Mouse (Mus musculus): Measurements from ENCODE around the gene Asb11. TPM values are rescaled to one million over a fixed set of nuclear protein-coding genes. Genes with fewer than 3 reads are reported as not detected.

Asb11 gene
- total RNA-seq, 2 experiments from 2014 or later: 10.2 to 25.5 TPM

DNA sequence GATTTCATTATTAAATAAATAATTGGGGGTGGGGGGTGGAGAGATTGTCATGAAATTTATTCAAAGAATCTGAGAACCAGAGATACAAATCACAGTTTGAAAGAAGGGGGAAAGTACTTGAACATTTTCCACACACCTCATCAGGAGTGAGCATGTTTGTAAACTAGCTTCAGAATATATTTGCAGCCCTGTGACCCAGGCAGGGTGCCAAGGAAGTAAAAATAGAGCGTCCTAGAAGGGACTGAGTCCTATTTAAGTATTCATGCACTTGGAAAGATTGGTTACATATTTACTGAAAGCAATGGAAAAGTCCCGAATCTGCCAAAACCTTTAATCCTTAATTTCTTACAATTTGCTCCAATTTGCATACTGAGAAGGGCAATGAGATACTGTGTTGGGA, 3.3 kb downstream of the Asb11 start:
- DNase-seq: peak; percentile 37
- intact Hi-C loops (cut with DNase I; ENCODE audit: low total_unique reads): no loop called here

DNA sequence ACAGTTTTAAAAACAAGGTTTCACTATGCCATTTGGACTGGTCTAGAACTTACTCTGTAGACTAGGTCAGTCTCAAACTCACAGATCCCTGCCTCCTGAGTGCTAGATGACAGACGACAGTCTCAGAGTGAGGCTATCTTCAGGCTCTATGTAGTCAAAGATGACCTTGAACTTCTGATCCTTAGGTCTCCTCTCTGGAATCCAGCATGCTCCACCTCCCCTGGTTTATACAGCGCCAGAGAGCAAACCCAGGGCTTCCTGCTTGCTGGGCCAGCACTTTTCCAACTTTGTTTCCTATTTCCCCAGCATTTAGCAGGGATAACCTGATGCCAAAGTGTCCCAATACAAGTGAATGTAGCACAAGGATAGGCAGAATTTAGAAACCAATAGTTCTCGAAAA, 3.9 kb downstream of the Asb11 start:
- no peak for DNase-seq
- intact Hi-C loops (cut with DNase I; ENCODE audit: low total_unique reads): no loop called here

DNA sequence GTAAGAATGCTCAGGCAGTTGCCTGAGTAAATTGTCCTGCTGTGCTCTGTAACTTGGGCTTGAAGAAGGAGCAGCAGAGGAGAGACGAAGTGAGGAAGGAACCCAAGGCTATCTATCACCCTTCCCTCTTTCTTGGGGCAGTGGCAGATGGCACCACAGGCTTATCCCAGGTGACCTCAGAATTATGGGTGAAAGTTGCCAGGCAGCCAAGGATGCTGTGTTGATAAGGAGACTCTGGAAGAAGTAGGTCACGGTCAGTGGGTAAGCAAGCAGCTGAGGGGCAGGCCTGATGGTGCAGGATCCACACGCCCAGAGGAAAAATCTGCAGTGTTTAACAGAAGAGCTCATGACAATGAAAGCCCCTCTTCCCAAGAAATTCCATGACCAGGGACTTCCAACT, 4.5 kb downstream of the Asb11 start:
- no peak for DNase-seq
- intact Hi-C loops (cut with DNase I; ENCODE audit: low total_unique reads): no loop called here

DNA sequence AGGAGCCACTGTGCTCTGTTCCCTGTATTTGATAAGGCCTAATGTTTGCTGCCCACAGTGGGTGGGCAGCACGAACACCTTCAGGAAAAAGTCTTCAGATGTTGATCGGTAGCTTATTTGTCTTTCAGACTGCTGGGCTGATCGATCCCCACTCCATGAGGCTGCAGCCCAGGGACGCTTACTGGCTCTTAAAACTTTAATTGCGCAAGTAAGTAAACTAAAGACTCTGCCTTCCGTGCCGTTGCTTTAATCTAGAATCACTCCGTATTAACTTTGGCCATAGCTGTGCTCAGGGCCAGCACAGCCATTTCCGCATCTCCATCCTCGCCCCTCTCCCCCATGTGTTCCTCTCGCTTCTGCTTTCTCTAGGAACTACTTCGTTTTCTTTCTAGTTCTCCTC, 8.8 kb downstream of the Asb11 start:
- DNase-seq: no peak
- intact Hi-C loops (cut with DNase I; ENCODE audit: low total_unique reads): no loop called here

DNA sequence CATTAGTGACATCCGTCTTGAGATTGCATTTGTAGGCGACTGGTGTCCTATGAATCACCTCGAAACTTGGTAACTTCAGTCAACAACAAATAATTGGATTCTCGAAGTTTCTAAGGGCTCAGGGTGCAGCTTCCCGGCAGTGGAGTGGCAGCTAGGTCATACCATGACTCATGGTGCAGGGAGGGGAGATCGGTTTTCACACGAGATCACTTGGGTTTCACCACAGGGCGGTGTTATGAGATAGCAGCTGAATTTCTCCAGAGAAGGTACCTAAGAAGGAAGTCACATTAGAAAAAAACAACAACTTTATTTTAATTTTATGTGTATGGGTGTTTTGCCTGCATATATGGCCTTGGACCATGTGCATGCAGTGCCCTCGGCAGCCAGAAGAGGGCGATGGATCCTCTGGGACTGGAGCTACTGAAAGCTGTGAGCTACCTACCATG, 9.3 kb downstream of the Asb11 start:
- intact Hi-C loops (cut with DNase I; ENCODE audit: low total_unique reads): no loop called here
- no peak for DNase-seq

DNA sequence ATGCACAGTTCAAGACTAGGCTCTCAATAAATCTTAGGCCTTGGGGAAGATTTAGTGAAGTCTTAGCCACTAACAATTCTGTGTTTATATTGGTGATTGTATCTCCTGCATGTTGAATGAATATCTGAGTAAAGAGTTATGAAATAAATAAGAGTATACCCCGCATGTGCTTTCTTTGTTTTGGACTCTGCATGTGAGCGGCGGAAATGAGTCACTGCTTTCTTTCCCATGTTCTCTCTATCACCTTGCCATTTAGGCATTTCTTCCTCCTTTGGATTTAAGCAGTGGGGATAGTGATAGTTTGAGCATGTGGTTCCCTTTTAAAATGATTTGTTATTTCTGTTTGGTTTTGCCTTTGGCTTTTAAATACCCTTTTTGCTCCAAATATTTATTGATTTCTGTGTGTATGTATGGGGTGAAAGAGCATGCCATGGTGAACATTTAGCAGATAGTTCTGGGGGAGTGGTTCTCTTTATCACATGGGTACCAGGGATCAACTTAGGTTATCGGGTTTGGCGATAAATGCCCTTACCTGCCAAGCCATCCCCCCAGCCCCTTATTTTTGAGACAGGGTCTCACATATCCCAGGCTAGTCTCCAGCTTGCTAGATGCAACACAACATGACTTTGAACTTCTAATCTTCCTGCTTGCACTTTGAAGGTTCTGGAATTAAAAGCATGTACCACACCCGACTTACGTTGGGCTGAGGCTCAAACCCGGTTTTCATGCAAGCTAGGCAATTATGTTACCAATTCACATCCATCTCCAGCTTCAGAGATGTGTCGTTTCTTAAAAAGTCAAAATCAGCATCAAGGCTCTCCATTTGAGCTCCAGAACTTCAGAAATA, 10.3 kb downstream of the Asb11 start:
- no peak for DNase-seq
- intact Hi-C loops (cut with DNase I; ENCODE audit: low total_unique reads): no loop called here

DNA sequence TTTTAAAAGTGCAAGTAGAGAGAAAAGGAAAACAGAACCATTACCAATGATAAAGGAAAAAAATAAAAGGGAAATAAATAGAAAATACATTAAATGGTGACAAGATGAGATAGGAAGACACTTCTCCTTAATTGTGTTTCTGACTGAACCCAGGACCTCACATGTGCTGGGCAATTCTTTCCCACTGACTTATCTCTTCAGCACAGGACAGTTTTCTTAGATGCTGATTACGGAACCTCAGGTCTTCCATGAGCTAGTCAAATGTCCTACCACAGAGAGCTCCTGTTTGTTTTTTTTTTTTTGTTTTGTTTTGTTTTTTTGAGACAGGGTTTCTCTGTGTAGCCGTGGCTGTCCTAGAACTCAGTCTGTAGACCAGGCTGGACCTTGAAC, 10.9 kb downstream of the Asb11 start:
- intact Hi-C loops (cut with DNase I; ENCODE audit: low total_unique reads): no loop called here
- DNase-seq: no peak

DNA sequence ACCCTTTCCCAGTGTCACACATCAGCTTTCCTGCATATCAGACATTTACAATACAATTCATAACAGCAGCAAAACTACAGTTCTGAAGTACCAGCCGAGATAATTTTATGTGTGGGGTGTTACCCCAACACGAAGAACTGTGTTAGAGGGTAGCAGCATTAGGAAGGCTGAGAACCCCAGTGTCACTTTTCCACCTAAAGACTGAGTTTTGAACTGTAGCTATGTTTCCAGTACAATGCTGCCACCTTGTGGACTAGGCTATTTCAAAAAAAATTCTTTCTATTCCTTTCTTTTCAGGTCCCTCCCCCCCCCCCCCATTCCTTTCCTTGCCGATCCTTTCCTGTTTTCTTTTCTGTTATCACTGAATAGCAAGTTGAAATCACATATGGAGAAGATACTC, 12.4 kb downstream of the Asb11 start:
- DNase-seq: no peak
- intact Hi-C loops (cut with DNase I; ENCODE audit: low total_unique reads): no loop called here

DNA sequence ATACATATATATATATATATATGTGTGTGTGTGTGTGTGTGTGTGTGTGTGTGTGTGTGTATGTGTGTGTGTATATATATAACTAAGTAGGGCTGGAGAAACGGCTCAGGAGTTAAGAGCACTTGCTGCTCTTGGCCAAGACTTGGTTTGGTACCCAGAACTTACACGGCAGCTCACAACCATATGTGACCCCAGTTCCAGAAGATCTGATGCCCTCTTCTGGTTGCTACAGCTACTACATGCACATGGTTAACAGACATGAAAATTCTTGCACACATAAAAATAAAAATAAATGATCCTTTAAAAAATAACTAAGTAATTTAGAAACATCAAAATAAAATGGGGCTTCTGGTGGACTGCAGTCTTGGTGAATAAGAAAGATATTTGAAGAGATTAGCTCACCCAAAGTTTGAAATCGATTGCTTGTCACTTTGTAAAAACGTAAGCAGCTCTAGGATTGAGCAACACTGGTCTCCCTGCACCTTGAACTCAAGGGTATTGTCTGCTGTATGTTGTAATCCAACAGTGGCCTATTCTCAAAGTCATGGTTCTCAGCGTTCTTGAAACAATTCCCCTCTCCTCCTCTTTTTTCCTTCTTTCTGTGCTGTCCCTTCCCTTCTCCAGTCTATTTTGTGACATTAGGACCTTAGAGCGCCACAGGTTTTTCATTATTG, 22.5 kb downstream of the Asb11 start:
- DNase-seq: no peak
- intact Hi-C loops (cut with DNase I; ENCODE audit: low total_unique reads): no loop called here

DNA sequence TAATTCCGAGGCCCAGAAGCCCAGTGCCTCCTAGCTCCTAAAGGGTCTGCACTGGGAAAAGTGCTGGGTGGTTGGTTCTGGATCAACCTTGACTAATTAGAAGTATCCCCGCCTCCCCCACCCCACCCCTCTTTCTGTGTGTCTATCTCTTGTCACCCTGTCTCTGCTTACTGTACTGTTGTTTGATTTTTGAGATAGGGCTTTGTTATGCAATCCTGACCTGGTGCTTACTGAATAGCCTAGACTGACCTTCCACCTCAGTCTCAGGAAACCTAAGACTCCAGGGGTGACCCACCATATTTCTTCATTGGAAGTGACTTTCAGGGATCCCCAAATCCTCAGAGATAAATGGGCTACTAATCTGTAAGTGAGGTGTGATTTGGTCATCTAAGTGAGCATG, 65.5 kb downstream of the Asb11 start:
- no peak for DNase-seq
- intact Hi-C loops (cut with DNase I; ENCODE audit: low total_unique reads): no loop called here

DNA sequence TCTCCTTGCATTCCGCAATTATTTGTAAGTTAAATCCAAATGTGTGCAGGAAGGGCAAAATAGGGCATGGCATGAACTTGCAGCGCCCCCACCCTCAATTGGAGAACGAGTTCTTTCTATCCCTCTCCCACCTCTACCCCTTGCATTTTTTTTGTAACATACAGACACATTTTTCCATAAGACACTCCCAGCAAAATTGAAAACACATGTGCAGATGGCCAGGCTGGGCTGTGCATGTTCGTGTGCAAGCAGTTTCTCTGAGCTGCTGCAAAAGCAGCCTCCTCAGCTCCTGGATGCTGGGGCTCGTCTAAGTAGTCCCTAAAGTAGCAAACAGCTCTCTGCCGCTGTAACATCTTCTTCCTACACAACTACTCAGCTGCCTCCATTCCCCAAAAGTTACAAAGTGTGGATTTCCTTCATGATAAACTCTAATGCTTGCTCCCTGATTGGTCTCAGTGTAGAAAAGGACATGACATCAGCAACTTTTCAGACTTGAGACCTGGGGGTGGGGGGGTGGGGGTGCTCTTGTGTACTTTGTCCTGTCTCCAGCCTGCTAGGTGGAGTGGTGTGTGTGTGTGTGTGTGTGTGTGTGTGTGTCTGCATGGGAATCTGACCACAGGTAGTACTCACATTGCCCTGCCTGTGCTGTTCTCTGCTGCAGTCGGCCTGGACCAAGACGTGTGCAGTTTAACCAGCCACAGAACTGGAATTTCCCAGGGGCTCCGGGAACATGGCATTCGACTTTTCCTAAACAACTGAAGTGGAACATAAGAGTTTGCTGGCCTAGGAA, 69.1 kb downstream of the Asb11 start, which contains the start of gene Asb9:
Asb9 (plus strand) TSS at position 619 of the 790 bp plus-strand sequence.
- DNase-seq: no peak
- intact Hi-C loops (cut with DNase I; ENCODE audit: low total_unique reads): no loop called here

DNA sequence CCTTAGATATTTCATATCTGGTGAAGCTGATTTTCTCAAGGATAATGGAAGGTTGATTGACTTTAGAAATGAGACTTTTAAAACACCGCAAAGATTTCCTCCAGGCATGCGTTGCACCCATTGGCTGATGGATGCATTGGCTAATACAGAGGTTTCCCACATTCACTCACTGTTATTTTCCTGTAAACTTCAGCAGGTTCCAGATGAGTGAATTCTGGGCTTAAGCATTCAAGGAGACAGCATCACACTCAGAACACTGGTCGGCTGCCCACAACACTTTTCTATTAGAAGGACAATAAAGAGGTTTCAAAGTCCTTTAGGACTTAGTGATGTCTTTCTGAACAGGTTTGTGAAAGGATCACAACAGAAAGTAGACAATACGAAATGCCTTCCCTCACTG, 70.3 kb downstream of the Asb11 start:
- intact Hi-C loops (cut with DNase I; ENCODE audit: low total_unique reads): no loop called here
- no peak for DNase-seq

DNA sequence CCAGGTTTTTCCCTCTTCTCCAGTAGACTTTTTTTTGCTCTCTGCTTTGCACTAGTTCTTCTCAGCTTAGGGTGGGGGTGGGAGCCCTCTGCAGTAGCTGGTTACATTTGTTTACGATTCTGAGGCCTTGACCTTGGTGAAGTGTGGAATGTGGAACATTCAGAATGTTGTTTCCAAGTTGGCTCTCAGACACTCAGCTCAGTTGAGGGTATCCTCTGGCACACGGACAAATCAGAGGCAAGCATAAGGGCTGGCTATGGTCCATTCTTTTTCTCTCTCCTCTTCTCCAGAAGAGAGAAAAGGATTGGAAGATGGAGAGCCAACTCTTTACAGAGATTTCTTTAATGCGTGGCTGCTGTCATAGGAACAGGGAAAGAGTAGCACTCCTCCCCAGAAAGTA, 71.9 kb downstream of the Asb11 start:
- intact Hi-C loops (cut with DNase I; ENCODE audit: low total_unique reads): no loop called here
- no peak for DNase-seq

Other genes starting within 250 kb of the Asb11 start
- under 1 TPM; 0.44 to 0.86 TPM for gene Bmx, start 178.8 kb upstream of the Asb11 start, total RNA-seq (2021)
- gene Pir, start 167.6 kb upstream of the Asb11 start, total RNA-seq (2021): 1 to 10 TPM; 1.0 to 2.5 TPM
- 1 to 10 TPM; 1.7 to 2.1 TPM for gene Vegfd, start 63.6 kb upstream of the Asb11 start, total RNA-seq (2021)
- 1 to 10 TPM; 1.7 to 2.6 TPM for gene Piga, start 17.2 kb upstream of the Asb11 start, total RNA-seq (2021)
- not detected for gene Asb9, start 69.3 kb downstream of the Asb11 start, total RNA-seq (2021)